Mouse (Mus musculus) embryonic facial prominence, embryonic 13.5 days (tissue): Measurements from ENCODE around the gene Lpp. TPM values are rescaled to one million over a fixed set of nuclear protein-coding genes. Genes with fewer than 3 reads are reported as not detected.

ENCODE experiments used
- ATAC-seq: fragments of 200-750 bp; cut with Nextera tagmentation; 2 replicates; pipeline ENCODE4 v1.8.0; 2017; ENCODE audit warnings: low read depth; ENCODE audit not compliant: insufficient number of reproducible peaks, insufficient read depth, low FRiP score, low TSS enrichment
- H3K27ac ChIP-seq: fragments of 300-500 bp; sonication (generic); 2 replicates; pipeline ENCODE4 v1.5.1; 2015; ENCODE audit warnings: moderate library complexity, mild to moderate bottlenecking, inconsistent platforms
- H3K27me3 ChIP-seq: fragments of 300-500 bp; sonication (generic); 2 replicates; pipeline ENCODE4 v1.6.1; 2015; ENCODE audit warnings: mild to moderate bottlenecking, inconsistent platforms
- H3K36me3 ChIP-seq: fragments of 300-500 bp; sonication (generic); 2 replicates; pipeline ENCODE4 v1.6.1; 2015; ENCODE audit warnings: mild to moderate bottlenecking, inconsistent platforms
- H3K4me1 ChIP-seq: fragments of 300-500 bp; sonication (generic); 2 replicates; pipeline ENCODE4 v1.6.1; 2015; ENCODE audit warnings: inconsistent platforms
- H3K4me2 ChIP-seq: fragments of 300-500 bp; sonication (generic); 2 replicates; pipeline ENCODE4 v1.6.1; 2015; ENCODE audit warnings: moderate library complexity, mild to moderate bottlenecking, inconsistent platforms
- H3K4me3 ChIP-seq: fragments of 300-500 bp; sonication (generic); 2 replicates; pipeline ENCODE4 v1.5.1; 2015; ENCODE audit warnings: mild to moderate bottlenecking, inconsistent platforms
- H3K9ac ChIP-seq: fragments of 300-500 bp; sonication (generic); 2 replicates; pipeline ENCODE4 v1.6.1; 2015; ENCODE audit warnings: mild to moderate bottlenecking, inconsistent platforms
- H3K9me3 ChIP-seq: fragments of 300-500 bp; sonication (generic); 2 replicates; pipeline ENCODE4 v1.6.1; 2016; ENCODE audit warnings: inconsistent platforms
- WGBS: fragments of 180-500 bp; shearing (Covaris S2); methylation state at CpG from one replicate; pipeline ENCODE4 v1.1.7; 2015; ENCODE audit warnings: mixed read lengths; 5-methylcytosine and 5-hydroxymethylcytosine counted together
- polyA plus RNA-seq: library from polyadenylated mRNA; unstranded; fragments of >200 nt; fragmentation: Nextera tagmentation; extraction: Ambion mirVana; gene quantifications from 2 replicates; pipeline ENCODE4 v1.2.1, GENCODE M21; 2015

Lpp gene
- polyA plus RNA-seq, 1 experiment from 2014 or later = 49.3 TPM

GRCm38 (mm10) chr16:24749816-24750215, 356.5 kb downstream of the Lpp start:
- Histone ChIP-seq H3K4me1 (no peaks in the 10 kb centered on the region), H3K4me3 (no peak overlapping the region), H3K27me3 (no peaks in the 10 kb centered on the region), H3K9me3 (no peaks in the 10 kb centered on the region), H3K4me2 (no peak overlapping the region), H3K9ac (no peak overlapping the region), H3K36me3 (no peaks in the 10 kb centered on the region), H3K27ac (no peak overlapping the region)
- ATAC-seq = no peak

- H3K4me3 ChIP-seq = no peak overlapping the region
- no peaks in the 10 kb centered on the region for H3K4me1 ChIP-seq
- no peak overlapping the region for H3K27ac ChIP-seq
- H3K27me3 ChIP-seq = no peaks in the 10 kb centered on the region
- no peak overlapping the region for H3K9ac ChIP-seq
- H3K36me3 ChIP-seq = no peaks in the 10 kb centered on the region
- WGBS = 87% methylated on average over 9 of the region's 9 CpGs
- H3K9me3 ChIP-seq = no peaks in the 10 kb centered on the region
- ATAC-seq = no peak
- H3K4me2 ChIP-seq = no peak overlapping the region
Measured at GRCm38 (mm10) chr16:24756141-24756540, 362.8 kb downstream of the Lpp start.

DNA sequence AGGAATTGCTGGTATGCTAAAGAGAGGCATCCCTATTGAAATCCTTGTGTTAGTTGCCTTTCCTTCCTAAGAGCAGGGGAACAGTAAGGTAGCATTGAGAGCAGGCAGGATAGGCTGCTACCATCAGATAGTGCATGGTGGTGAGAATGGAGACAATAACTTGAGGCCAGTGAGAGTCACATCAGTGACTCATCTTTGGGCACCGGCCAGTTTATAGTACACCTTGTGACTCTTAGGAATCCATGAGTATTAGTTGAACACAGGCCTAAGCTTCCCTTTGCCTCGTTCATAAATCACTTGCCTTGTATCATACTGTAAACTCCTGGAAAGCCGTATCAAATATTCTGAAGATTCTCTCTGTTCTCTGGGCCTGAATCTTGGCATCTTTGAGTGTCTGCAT, 372.7 kb downstream of the Lpp start:
- H3K9ac ChIP-seq = no peak overlapping the region
- no peak for ATAC-seq
- 86% methylated on average over 3 of the region's 3 CpGs for WGBS
- H3K36me3 ChIP-seq = peaks cover 16% of the 10 kb centered on the region
- no peaks in the 10 kb centered on the region for H3K27me3 ChIP-seq
- H3K4me2 ChIP-seq = no peak overlapping the region
- 0 out of 2 replicates have a peak, but pooled peaks cover 4% of the 10 kb centered on the region for H3K4me1 ChIP-seq
- H3K4me3 ChIP-seq = no peak overlapping the region
- no peak overlapping the region for H3K27ac ChIP-seq
- H3K9me3 ChIP-seq = no peaks in the 10 kb centered on the region

- H3K27me3 ChIP-seq = no peaks in the 10 kb centered on the region
- H3K36me3 ChIP-seq = peaks cover 15% of the 10 kb centered on the region
- H3K4me3 ChIP-seq = no peak overlapping the region
- no peak overlapping the region for H3K27ac ChIP-seq
- no peaks in the 10 kb centered on the region for H3K9me3 ChIP-seq
- WGBS = 70% methylated on average over 2 of the region's 2 CpGs
- H3K4me2 ChIP-seq = no peak overlapping the region
- 0 out of 2 replicates have a peak, but pooled peaks cover 4% of the 10 kb centered on the region for H3K4me1 ChIP-seq
- ATAC-seq = no peak
- no peak overlapping the region for H3K9ac ChIP-seq
Measured at GRCm38 (mm10) chr16:24766596-24766995, 373.3 kb downstream of the Lpp start.

- Histone ChIP-seq H3K4me1 (no peaks in the 10 kb centered on the region), H3K36me3 (no peaks in the 10 kb centered on the region)
- WGBS = 86% methylated on average over 2 of the region's 2 CpGs
Measured at GRCm38 (mm10) chr16:24777053-24777452, 383.7 kb downstream of the Lpp start.

DNA sequence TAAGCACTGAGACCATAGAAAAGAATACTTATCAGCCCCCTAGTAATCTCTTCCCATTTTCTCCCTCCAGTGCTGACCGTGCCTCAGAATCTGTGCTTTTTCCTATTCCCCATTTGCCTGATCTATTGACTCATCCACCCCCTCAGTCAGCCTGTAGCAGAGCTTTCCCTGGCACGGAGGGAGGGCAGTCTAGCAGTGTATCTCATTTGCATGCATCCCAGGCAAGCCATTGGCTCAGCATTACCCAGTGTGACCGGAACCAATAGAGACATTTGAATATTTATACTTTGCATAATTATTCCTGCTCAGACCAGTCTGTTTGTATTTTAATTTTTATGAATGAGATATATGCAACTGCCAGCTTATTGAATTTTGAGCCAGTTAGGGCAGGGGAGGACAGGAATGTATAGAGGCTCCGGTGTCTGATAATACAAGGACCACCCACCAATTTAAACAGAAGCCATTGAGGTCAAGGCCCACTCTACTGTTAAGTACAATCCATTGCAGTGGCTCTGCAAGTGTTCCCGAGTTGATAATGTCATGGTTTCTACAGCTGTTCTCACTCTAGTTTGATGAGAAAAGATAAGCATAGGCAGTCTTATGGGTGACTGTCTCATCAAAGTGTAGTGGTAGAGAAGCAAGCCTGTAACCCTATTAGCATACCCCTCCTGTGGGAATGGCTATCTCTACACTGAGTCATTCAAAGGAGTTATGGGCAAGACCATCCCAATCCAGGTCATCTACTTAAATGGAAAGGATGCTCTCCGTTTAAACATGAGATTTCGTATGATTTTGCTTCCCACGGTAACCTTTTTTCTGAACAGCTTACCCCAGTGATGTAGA, 385.3 kb downstream of the Lpp start:
- Histone ChIP-seq H3K4me1 (no peaks in the 10 kb centered on the region), H3K27me3 (no peaks in the 10 kb centered on the region), H3K9me3 (no peaks in the 10 kb centered on the region), H3K9ac (no peak overlapping the region), H3K36me3 (no peaks in the 10 kb centered on the region), H3K4me2 (no peak overlapping the region), H3K27ac (no peak overlapping the region), H3K4me3 (no peak overlapping the region)
- 79% methylated on average over 8 of the region's 8 CpGs for WGBS
- no peak for ATAC-seq

More at GRCm38 (mm10) chr16:24777053-24777452, 383.7 kb downstream of the Lpp start:
- H3K4me2 ChIP-seq = no peak overlapping the region
- H3K9me3 ChIP-seq = no peaks in the 10 kb centered on the region
- no peak overlapping the region for H3K4me3 ChIP-seq
- no peak for ATAC-seq
- no peak overlapping the region for H3K27ac ChIP-seq
- H3K27me3 ChIP-seq = no peaks in the 10 kb centered on the region
- no peak overlapping the region for H3K9ac ChIP-seq

GRCm38 (mm10) chr16:24780545-24780944, 387.2 kb downstream of the Lpp start:
- ATAC-seq = no peak
- 65% methylated on average over 7 of the region's 7 CpGs for WGBS

GRCm38 (mm10) chr16:24781922-24782321, 388.6 kb downstream of the Lpp start:
- ATAC-seq = no peak

More at GRCm38 (mm10) chr16:24780545-24780944, 387.2 kb downstream of the Lpp start:
- no peak overlapping the region for H3K4me2 ChIP-seq
- no peak overlapping the region for H3K27ac ChIP-seq
- no peaks in the 10 kb centered on the region for H3K27me3 ChIP-seq
- H3K9me3 ChIP-seq = no peaks in the 10 kb centered on the region
- no peaks in the 10 kb centered on the region for H3K4me1 ChIP-seq
- H3K9ac ChIP-seq = no peak overlapping the region
- no peak overlapping the region for H3K4me3 ChIP-seq
- no peaks in the 10 kb centered on the region for H3K36me3 ChIP-seq

GRCm38 (mm10) chr16:24785651-24786050, 392.3 kb downstream of the Lpp start:
- no peak overlapping the region for H3K4me3 ChIP-seq
- H3K9ac ChIP-seq = no peak overlapping the region
- H3K27me3 ChIP-seq = no peaks in the 10 kb centered on the region
- no peaks in the 10 kb centered on the region for H3K36me3 ChIP-seq
- no peaks in the 10 kb centered on the region for H3K4me1 ChIP-seq
- H3K9me3 ChIP-seq = no peaks in the 10 kb centered on the region
- no peak overlapping the region for H3K27ac ChIP-seq
- 90% methylated on average over 1 of the region's 1 CpGs for WGBS
- no peak for ATAC-seq
- H3K4me2 ChIP-seq = no peak overlapping the region

More at GRCm38 (mm10) chr16:24781922-24782321, 388.6 kb downstream of the Lpp start:
- Histone ChIP-seq H3K4me3 (no peak overlapping the region), H3K36me3 (no peaks in the 10 kb centered on the region), H3K9ac (no peak overlapping the region), H3K27ac (no peak overlapping the region), H3K27me3 (no peaks in the 10 kb centered on the region), H3K9me3 (no peaks in the 10 kb centered on the region), H3K4me1 (no peaks in the 10 kb centered on the region), H3K4me2 (no peak overlapping the region)
- WGBS = 84% methylated on average over 3 of the region's 3 CpGs

DNA sequence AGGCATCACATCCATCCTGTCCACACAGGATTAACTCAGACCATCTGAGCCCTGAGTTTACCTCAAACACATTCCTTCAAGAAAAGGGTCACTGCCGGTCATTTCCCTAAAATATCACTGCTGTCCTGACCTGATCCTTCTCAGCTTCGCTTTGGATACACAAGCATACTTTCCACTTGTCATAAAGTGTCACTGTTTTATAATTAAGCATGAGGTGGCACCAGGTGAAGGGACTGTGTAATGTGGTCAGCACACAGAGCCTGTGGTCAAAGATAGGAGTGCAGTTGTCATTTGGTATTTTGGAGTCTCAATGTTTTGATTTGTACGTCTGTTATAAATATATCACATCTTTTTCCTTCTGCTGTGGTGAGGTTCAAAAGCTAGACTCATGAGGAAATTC, 395.7 kb downstream of the Lpp start:
- Histone ChIP-seq H3K36me3 (no peaks in the 10 kb centered on the region), H3K27me3 (no peaks in the 10 kb centered on the region), H3K4me1 (peaks cover 15% of the 10 kb centered on the region), H3K4me2 (no peak overlapping the region), H3K9ac (no peak overlapping the region), H3K27ac (no peak overlapping the region), H3K9me3 (no peaks in the 10 kb centered on the region), H3K4me3 (no peak overlapping the region)
- WGBS = 82% methylated on average over 3 of the region's 3 CpGs
- no peak for ATAC-seq

GRCm38 (mm10) chr16:24791387-24791786, 398.1 kb downstream of the Lpp start:
- no peak overlapping the region for H3K4me3 ChIP-seq
- no peaks in the 10 kb centered on the region for H3K27me3 ChIP-seq
- no peak overlapping the region for H3K27ac ChIP-seq
- WGBS = 90% methylated on average over 1 of the region's 1 CpGs
- H3K4me1 ChIP-seq = peaks cover 15% of the 10 kb centered on the region
- ATAC-seq = no peak
- no peak overlapping the region for H3K9ac ChIP-seq
- H3K36me3 ChIP-seq = no peaks in the 10 kb centered on the region
- H3K4me2 ChIP-seq = no peak overlapping the region
- H3K9me3 ChIP-seq = no peaks in the 10 kb centered on the region

DNA sequence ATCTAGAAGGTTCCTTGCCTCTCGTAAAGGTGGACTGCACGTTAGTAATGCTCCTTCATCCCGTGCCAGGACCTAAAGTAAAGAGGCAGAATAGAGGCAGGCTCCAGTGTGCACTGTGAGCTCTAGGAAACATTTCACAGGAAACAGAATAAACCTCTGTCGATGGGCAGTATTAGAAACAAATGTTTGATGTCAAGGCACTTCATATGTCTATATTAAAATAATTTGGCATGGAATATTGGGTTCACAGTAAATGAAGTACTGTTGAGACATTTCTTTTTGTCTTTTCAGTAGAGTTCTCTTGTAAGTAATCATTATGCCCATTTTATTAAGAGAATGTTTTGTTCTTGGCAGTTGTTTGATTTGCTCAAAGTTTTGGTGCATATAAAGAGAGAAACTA, 398.7 kb downstream of the Lpp start:
- H3K4me3 ChIP-seq = no peak overlapping the region
- WGBS = 59% methylated on average over 4 of the region's 4 CpGs
- H3K9ac ChIP-seq = no peak overlapping the region
- ATAC-seq = no peak
- H3K36me3 ChIP-seq = no peaks in the 10 kb centered on the region
- no peaks in the 10 kb centered on the region for H3K27me3 ChIP-seq
- H3K9me3 ChIP-seq = no peaks in the 10 kb centered on the region
- no peak overlapping the region for H3K4me2 ChIP-seq
- no peak overlapping the region for H3K27ac ChIP-seq
- H3K4me1 ChIP-seq = peaks cover 15% of the 10 kb centered on the region
